Mouse (Mus musculus) lung, postnatal 36 days (tissue): ENCODE results near the gene Hivep1.

Source experiments
- DNase-seq: peaks from one replicate; pipeline ENCODE4 v3.0.0; 2022; ENCODE audit warnings: mixed read lengths

Gene Hivep1

GRCm38 (mm10) chr13:42051961-42052695 lies at the start of gene Hivep1:
TSS of gene Hivep1 (plus strand) at chr13:42052021.
- DNase-seq, result peak; percentile 45

GRCm38 (mm10) chr13:42015484-42016045 lies 36.3 kb upstream of the Hivep1 start:
- no peak for DNase-seq

DNA sequence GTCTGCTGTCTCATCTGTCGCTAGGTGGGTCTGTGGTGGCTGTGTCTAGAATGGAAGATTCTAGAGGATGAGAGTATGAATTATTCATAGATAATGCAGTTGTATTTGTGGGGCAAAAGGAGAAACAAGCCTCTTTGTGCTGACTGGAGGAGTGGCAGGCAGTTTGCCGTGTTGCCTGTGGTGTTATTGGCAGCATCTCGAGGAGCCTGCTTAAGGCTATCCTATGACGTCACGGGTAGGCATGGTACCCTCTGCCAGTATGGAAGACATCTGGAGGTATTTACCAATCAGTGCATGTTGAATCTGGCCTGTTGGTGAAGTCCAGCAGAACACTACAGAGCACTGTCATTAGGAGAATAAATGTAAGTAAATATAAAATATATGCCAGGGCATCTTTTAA lies 35.6 kb upstream of the Hivep1 start:
- no peak for DNase-seq

DNA sequence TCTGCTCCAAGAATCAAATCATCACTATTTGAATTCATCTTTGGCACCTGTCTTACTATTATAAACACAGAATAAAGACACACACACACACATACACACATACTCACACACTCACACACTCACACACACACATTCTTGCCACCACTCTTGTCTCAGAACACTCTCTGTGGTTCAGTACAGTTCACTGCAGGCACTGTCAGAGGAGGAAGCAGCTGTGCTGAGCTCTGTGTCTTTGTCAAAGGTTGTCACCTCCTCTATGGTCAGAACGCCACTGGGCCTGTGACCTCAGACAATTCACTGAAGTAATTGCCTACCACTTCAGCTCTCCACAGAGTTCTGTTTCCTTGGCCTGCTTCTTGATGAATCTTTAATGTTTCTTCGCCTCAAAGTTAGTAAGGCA lies 33.5 kb upstream of the Hivep1 start:
- no peak for DNase-seq

- no peak for DNase-seq
Observed at GRCm38 (mm10) chr13:42041203-42041602, 10.6 kb upstream of the Hivep1 start.

- DNase-seq, result no peak
Observed at GRCm38 (mm10) chr13:42043431-42043830, 8.4 kb upstream of the Hivep1 start.

DNA sequence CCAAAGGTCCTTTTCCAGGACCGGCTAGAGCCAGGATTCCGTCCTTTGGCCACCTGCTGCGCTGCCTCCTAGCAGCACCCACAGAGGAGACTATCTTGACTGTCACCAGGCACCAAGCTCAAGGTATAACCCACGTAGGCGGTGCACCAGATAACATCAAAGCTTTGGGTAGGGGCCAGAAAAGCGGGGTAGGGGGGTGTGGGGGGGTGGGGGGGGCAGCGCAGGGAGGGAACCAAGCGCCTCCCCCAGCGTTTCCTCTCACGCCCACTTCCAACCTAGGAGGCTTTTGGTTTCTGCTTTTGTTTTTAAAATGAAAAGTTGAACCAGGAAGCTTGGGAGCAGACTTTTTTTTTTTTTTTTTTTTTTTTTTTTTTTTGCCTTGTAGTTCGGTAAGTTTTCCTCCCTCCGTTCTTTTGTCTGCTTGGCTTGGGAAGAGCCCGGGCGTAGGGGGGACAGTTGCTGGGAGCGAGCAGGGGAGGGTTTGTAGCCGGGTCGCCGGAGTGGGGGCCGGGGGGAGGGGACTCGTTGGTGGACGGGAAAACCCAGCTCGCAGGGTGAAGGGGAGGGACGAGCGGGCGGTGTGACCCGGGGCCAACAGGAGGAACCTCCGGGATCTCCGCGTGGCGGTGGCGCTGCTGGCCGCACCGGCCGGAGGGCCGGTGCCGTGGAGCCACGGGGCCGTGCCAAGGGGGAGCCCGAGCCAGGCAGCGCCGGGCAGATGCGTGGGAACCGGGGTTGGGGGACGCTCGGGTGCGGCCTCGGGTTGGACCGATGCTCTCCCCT lies 2.6 kb upstream of the Hivep1 start:
- peak; percentile 83 for DNase-seq

DNA sequence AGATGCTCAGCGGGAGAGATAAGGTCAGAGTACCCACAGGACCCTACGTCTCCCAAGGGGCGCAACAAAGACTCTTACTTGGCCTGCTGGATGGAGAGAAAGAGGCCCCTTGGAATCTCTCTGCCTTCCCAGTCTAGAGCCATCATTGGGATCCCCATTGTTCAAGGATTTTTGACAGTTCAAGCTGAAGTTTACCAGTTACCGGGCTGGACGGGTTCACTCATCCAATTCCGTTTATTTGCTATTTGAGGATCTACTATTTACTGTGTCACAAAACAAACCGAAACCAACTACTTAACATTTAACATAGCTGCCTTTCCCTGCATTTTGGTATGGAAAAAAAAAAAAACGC lies 2.1 kb upstream of the Hivep1 start:
- DNase-seq, result no peak

DNA sequence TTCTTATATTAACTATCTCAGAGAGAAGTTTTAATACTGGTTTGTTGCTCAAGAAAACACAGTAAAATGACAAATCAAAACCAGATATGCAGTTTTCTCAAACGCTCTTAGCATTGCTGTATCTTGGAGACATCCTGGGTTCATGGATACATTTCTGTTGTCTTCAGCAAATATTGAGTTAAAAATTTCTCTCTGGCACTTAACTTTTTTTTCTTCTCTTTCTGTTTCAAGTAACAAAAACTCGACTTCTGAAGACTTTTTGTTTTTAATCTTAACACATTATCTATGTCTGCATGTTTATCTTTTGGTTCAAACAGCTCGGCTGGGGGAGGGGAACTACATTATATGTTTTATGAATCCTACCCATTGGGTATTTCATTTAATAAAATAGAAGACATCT lies 1.7 kb upstream of the Hivep1 start:
- no peak for DNase-seq

- no peak for DNase-seq
Observed at GRCm38 (mm10) chr13:42050880-42051201, 980 bp upstream of the Hivep1 start.

- DNase-seq, result peak; percentile 99
Observed at GRCm38 (mm10) chr13:42051202-42051906, 467 bp upstream of the Hivep1 start.

DNA sequence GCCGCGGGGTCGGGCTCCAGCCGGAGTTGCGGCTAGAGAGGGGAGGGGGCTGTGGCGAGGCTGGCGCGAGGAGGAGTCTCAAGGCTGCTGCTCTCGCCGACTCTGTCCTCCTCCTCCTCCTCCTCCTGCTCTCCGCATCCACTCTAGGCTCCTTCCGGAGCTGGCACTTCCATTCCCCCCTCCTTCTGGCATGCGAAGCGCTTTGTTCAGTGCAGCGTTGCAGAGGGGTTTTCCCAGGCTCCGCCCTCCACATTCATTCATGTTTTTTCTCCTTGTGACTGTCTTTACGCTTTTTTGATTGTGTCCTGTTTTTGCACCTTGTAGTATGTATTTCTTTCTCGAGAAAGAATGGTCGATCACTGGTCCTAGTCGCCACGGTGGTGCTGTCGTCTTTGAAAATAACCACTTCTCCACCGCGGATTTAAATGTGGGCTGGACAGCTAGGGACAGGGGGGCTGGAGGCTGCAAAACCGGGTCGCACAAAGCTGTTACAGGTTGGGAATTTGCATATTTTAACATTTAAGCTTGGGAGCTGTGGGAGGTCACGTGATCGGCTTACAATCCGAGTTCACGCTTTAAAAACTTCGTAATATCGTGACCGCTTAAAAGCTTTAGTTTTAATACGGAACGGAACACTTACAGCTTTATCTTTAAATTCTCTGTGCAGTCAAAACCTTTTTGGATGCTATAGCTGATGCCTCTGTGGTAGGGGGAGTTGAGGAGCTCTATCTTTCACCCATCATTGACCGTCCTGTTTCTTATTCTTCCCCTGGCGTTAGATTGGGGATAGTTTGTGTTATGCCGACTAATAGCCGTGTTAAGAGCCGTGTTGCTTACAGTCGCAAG lies 1.1 kb downstream of the Hivep1 start:
- DNase-seq, result peak; percentile 78

- no peak for DNase-seq
Observed at GRCm38 (mm10) chr13:42053656-42054055, 1.8 kb downstream of the Hivep1 start.

DNA sequence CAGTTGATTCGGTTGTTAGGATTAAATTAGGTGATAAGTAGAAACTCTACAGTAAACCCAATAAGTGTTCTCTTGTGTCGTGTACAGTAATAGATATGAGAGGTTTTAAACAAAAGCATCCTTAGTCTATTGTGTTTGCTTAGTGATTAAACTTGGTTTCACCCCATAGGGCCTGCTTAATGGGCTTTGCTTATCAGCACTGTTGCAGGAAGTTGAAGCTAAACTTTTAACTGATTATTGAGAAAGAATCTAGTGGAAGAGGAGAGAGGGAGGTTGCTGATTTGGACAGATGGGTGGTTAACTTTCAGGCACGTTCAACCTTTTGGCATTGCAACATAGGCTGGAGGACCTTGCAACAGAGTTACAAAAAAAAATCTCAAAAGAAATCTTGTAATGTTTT lies 2.3 kb downstream of the Hivep1 start:
- DNase-seq, result no peak

- no peak for DNase-seq
Observed at GRCm38 (mm10) chr13:42056712-42057332, 5.0 kb downstream of the Hivep1 start.

GRCm38 (mm10) chr13:42060846-42061630 lies 9.2 kb downstream of the Hivep1 start:
- DNase-seq, result peak; percentile 54

GRCm38 (mm10) chr13:42064257-42064656 lies 12.4 kb downstream of the Hivep1 start:
- peak; percentile 66 for DNase-seq

DNA sequence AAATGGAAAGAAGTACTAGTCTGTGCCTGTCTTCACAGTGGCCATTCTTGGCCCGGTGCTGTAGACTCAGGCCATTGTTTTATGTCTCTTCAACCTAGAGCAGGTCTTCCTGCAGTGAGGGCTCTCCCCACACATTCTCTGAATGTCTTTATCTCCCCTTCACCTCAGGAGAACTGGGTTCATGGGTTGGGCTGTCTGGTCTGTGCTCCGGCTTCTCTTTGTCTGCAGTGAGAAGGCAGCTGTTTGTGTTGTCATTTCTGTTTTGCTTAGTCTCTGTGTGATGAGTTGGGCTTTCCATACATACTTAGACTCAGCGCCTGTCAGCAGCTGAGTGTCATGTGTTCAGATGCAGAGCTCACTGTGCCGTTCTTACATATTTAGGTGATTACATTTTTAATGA lies 18.4 kb downstream of the Hivep1 start:
- DNase-seq, result no peak

GRCm38 (mm10) chr13:42071011-42071410 lies 19.2 kb downstream of the Hivep1 start:
- DNase-seq, result no peak

GRCm38 (mm10) chr13:42073285-42073684 lies 21.5 kb downstream of the Hivep1 start:
- peak; percentile 29 for DNase-seq

DNA sequence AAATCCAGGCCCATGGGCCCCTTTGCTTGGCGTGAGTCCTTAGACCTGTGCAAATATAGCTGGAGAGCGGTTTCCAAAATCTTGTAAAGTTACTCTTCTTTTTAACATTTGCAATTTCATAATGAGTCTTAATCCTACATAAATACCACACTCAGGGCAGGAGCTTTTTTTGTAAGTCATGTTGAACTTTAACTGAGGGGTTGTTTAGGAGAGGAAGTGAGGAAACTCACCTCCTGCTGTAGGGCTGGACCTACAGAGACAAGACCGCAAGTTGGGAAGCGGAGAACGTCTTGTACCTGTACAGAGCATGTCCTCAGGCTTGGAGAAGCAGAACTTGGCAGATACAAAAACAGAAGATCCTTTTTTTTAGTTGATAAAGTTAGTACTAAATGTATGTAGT lies 23.7 kb downstream of the Hivep1 start:
- no peak for DNase-seq
